Mouse (Mus musculus) liver, embryonic 14.5 days (tissue): ENCODE measurements around the gene Tapbp.

ENCODE experiments used
- CTCF ChIP-seq: IDR thresholded peaks from 2 replicates; pipeline ENCODE4 v1.5.1; 2016; ENCODE audit warnings: antibody characterized with exemption, low read depth, control low read depth
- EP300 ChIP-seq: IDR thresholded peaks from 2 replicates; pipeline ENCODE4 v1.6.1; 2016; ENCODE audit warnings: antibody characterized with exemption, low read depth

- TF ChIP-seq CTCF: peak; percentile 85
- no peak for TF ChIP-seq EP300
These were observed 18.4 kb upstream of the Tapbp start for GRCm38 (mm10) chr17:33897114-33897794.
